In the genomic region with DNA sequence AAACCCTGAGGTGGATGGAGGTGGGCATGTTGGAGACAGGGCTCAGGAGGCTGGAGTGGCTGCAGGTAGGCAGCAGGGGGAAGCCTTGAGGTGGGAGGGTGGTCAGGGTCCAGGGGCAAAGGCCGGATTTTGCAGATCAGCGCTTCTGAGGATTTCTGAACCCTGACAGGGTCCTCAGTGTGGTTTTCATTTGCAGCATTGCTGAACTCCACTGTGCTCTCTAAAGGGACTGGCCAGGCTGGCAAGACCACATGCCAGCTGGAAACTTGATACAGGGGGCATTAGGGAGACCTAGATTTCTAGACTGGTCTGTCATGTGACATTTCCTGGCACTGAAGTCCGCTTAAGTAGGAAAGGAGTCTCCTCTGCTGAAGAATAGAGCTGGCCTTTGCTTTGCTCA, we compare ENCODE assay signal across 22 mouse cellular contexts. TPM values are rescaled to one million over a fixed set of nuclear protein-coding genes. Genes with fewer than 3 reads are reported as not detected.
DNase-seq lines count a peak whose midpoint lies in the region; ATAC-seq and TF ChIP-seq lines count a peak whose summit lies in the region.
"Had no signal": no experiment of that assay in that cellular context is flagged by ENCODE, and none has a peak within 500 bp of the region (broad histone marks: within the 10 kb centered on the region; RNA-seq: fewer than 3 reads in every experiment).

No protein-coding gene starts in this region.

- H3K27me3 ChIP-seq in heart, adult 2 months (ENCODE audit: control insufficient read depth, insufficient read depth, low read length), result no peaks in the 10 kb centered on the region
- no peaks in the 10 kb centered on the region for H3K27me3 ChIP-seq in kidney, embryonic 15.5 days
- no peaks in the 10 kb centered on the region for H3K27me3 ChIP-seq in forebrain, embryonic 11.5 days (ENCODE audit: control insufficient read depth, insufficient read depth, low read length)
- H3K27me3 ChIP-seq: CH12.LX; embryonic facial prominence, embryonic 13.5 days; hindbrain, embryonic 12.5 days; Patski had no signal

- H3K4me3 ChIP-seq in heart, adult 2 months, result no peak overlapping the region
- no peak overlapping the region for H3K4me3 ChIP-seq in kidney, embryonic 15.5 days (replicated peaks)
- no peak overlapping the region for H3K4me3 ChIP-seq in forebrain, embryonic 11.5 days (ENCODE audit: low read depth, low read length)
- H3K4me3 ChIP-seq: embryonic facial prominence, embryonic 13.5 days; heart, embryonic 10.5 days; hindbrain, embryonic 12.5 days had no signal

- WGBS in heart, adult 2 months, result 79% methylated on average over 3 of the region's 3 CpGs
- 82% methylated on average over 3 of the region's 3 CpGs for WGBS in kidney, embryonic 15.5 days
- WGBS in forebrain, embryonic 11.5 days, result 82% methylated on average over 3 of the region's 3 CpGs

- peaks cover 13% of the 10 kb centered on the region for H3K4me1 ChIP-seq in heart, adult 2 months (ENCODE audit: control insufficient read depth, insufficient read depth, low read length)
- H3K4me1 ChIP-seq in kidney, embryonic 15.5 days, result peaks cover 34% of the 10 kb centered on the region
- peaks cover 3% of the 10 kb centered on the region; the same call in 1 of the 2 replicates for H3K4me1 ChIP-seq in forebrain, embryonic 11.5 days (replicated peaks; ENCODE audit: control insufficient read depth, insufficient read depth, low read length)

- H3K79me2 ChIP-seq in heart, adult 2 months (replicated peaks; ENCODE audit: control insufficient read depth, insufficient read depth, low read length), result peaks cover 4% of the 10 kb centered on the region

- no peak overlapping the region; the same call in 1 of the 2 replicates for H3K27ac ChIP-seq in heart, adult 2 months
- no peak overlapping the region for H3K27ac ChIP-seq in kidney, embryonic 15.5 days
- no peak overlapping the region for H3K27ac ChIP-seq in forebrain, embryonic 11.5 days (ENCODE audit: low read depth, low read length)
- H3K27ac ChIP-seq: embryonic facial prominence, embryonic 13.5 days; heart, embryonic 10.5 days; hindbrain, embryonic 12.5 days had no signal

- no peak for TF ChIP-seq CTCF in heart, adult 2 months (IDR thresholded peaks at IDR 0.05)

- intact Hi-C loops in heart, adult 2 months (cut with DNase I), result no loop called here

- no peak for TF ChIP-seq EP300 in heart, adult 2 months (IDR thresholded peaks at IDR 0.05; ENCODE audit: insufficient read depth, low read depth, low read length)

- H3K9ac ChIP-seq in heart, adult 2 months (ENCODE audit: low read depth, low read length), result no peak overlapping the region
- no peak overlapping the region for H3K9ac ChIP-seq in kidney, embryonic 15.5 days
- no peak overlapping the region for H3K9ac ChIP-seq in forebrain, embryonic 11.5 days (ENCODE audit: low read length)
- H3K9ac ChIP-seq: embryonic facial prominence, embryonic 13.5 days; hindbrain, embryonic 12.5 days had no signal

- DNase-seq in heart, adult 11 months, result peak; percentile 93
- DNase-seq in heart, adult 2 months, result no peak
- peak; percentile 67 for DNase-seq in kidney, adult 9 months
- peak; percentile 58 for DNase-seq in kidney, postnatal 14 days
- DNase-seq in forebrain, embryonic 11.5 days (ENCODE audit: low spot score), result no peak
- no peak for DNase-seq in thymus, postnatal 36 days
- DNase-seq: adrenal gland, postnatal 14 days; cerebellum, adult 18-20 months; cerebellum, adult 9-11 months; cerebellum, postnatal 36 days; gastrocnemius, postnatal 25 days; heart, postnatal 10 days; heart, postnatal 4 days had no signal

- no peak for TF ChIP-seq POLR2A in heart, adult 2 months (IDR thresholded peaks at IDR 0.05; ENCODE audit: insufficient read depth, low read depth, low read length)

- peaks cover 37% of the 10 kb centered on the region for H3K36me3 ChIP-seq in heart, adult 2 months (ENCODE audit: control insufficient read depth, insufficient read depth, low read length)
- H3K36me3 ChIP-seq in kidney, embryonic 15.5 days, result peaks cover 9% of the 10 kb centered on the region; the same call in 1 of the 2 replicates
- no peaks in the 10 kb centered on the region for H3K36me3 ChIP-seq in forebrain, embryonic 11.5 days (ENCODE audit: control insufficient read depth, insufficient read depth, low read length)
- H3K36me3 ChIP-seq: embryonic facial prominence, embryonic 13.5 days; hindbrain, embryonic 12.5 days had no signal

- H3K9me3 ChIP-seq in kidney, embryonic 15.5 days (replicated peaks), result no peaks in the 10 kb centered on the region
- H3K9me3 ChIP-seq in forebrain, embryonic 11.5 days (ENCODE audit: control insufficient read depth, low read length), result no peaks in the 10 kb centered on the region
- H3K9me3 ChIP-seq: embryonic facial prominence, embryonic 13.5 days; heart, embryonic 10.5 days; hindbrain, embryonic 12.5 days had no signal

- H3K4me2 ChIP-seq in kidney, embryonic 15.5 days, result no peak overlapping the region
- H3K4me2 ChIP-seq in forebrain, embryonic 11.5 days (ENCODE audit: low read depth, low read length, severe bottlenecking), result no peak overlapping the region
- H3K4me2 ChIP-seq: embryonic facial prominence, embryonic 13.5 days; hindbrain, embryonic 12.5 days had no signal

- ATAC-seq in kidney, embryonic 15.5 days (replicated peaks; ENCODE audit: low FRiP score), result no peak
- no peak for ATAC-seq in forebrain, embryonic 11.5 days (replicated peaks; ENCODE audit: low FRiP score)
- ATAC-seq: activated CD4-positive, CD25-positive, alpha-beta regulatory T cell, adult 4 months; forebrain, embryonic 14.5 days; hindbrain, embryonic 16.5 days; Patski had no signal

RNA-seq across cellular contexts. Expression of gene Itpr1, which starts 5.1 kb away (rescaled TPM):
- 10 to 100 TPM; 37.9 to 47.6 TPM for total RNA-seq in heart, adult 2 months (2021)
- 14.0 and 32.8 TPM in 2 replicates for polyA plus RNA-seq in heart, adult 2 months (2012; rRNA removed)
- 18.6 and 19.4 TPM in 2 replicates for polyA plus RNA-seq in kidney, embryonic 15.5 days (2015; fragmentation: Nextera tagmentation; extraction: Ambion mirVana)
- 7.8 and 8.1 TPM in 2 replicates for polyA plus RNA-seq in forebrain, embryonic 11.5 days (2014; fragmentation: Nextera tagmentation; extraction: Ambion mirVana)

RNA-seq across cellular contexts. Expression of gene Sumf1, which starts 32.6 kb away (rescaled TPM):
- total RNA-seq in heart, adult 2 months (2021), result 10 to 100 TPM; 12.1 to 13.5 TPM
- 11.0 and 11.8 TPM in 2 replicates for polyA plus RNA-seq in heart, adult 2 months (2012; rRNA removed)
- polyA plus RNA-seq in kidney, embryonic 15.5 days (2015; fragmentation: Nextera tagmentation; extraction: Ambion mirVana), result 25.3 and 26.0 TPM in 2 replicates
- 15.0 and 17.4 TPM in 2 replicates for polyA plus RNA-seq in forebrain, embryonic 11.5 days (2014; fragmentation: Nextera tagmentation; extraction: Ambion mirVana)

Comparison
In these comparisons a context has a peak if more than half of its experiments do, and no peak if none do; other contexts are left out.
1. DNase-seq: peak in heart, adult 11 months (single experiment), kidney, adult 9 months (single experiment) and kidney, postnatal 14 days (single experiment); none in heart, adult 2 months (0 of 2), forebrain, embryonic 11.5 days (single experiment) and thymus, postnatal 36 days (0 of 2).